Mouse (Mus musculus): ENCODE measurements around the gene Tmem131l.

- TF ChIP-seq ZNF384 (IDR thresholded peaks at IDR 0.05; ENCODE audit: low read depth, low read length) (no peak), MAFK (IDR thresholded peaks at IDR 0.05; ENCODE audit: insufficient read depth, low read depth, low read length) (no peak), HCFC1 (IDR thresholded peaks at IDR 0.05; ENCODE audit: borderline replicate concordance, insufficient read depth, low read length) (no peak)
Measured at GRCm38 (mm10) chr3:83895111-83895510, 144.9 kb downstream of the Tmem131l start.

Data from ES-E14 (cell line).